Mouse (Mus musculus) embryonic facial prominence, embryonic 10.5 days (tissue): ENCODE data around the gene Meis1. TPM values are rescaled to one million over a fixed set of nuclear protein-coding genes. Genes with fewer than 3 reads are reported as not detected.

Source experiments
- DNase-seq: peaks from one replicate; pipeline ENCODE4 v3.0.0-alpha.2; 2017; ENCODE audit warnings: low spot score
- H3K27ac ChIP-seq: fragments of 300-500 bp; sonication (generic); replicated peaks from 2 replicates; pipeline ENCODE4 v1.5.1; 2016; ENCODE audit warnings: mild to moderate bottlenecking
- H3K27me3 ChIP-seq: fragments of 300-500 bp; sonication (generic); replicated peaks from 2 replicates; pipeline ENCODE4 v1.6.1; 2016; ENCODE audit warnings: low read depth, mild to moderate bottlenecking; ENCODE audit not compliant: poor library complexity, severe bottlenecking
- H3K36me3 ChIP-seq: fragments of 300-500 bp; sonication (generic); replicated peaks from 2 replicates; pipeline ENCODE4 v1.6.1; 2016; ENCODE audit warnings: mild to moderate bottlenecking, moderate library complexity
- H3K4me1 ChIP-seq: fragments of 300-500 bp; sonication (generic); 2 replicates; pipeline ENCODE4 v1.6.1; 2016
- H3K4me3 ChIP-seq: fragments of 300-500 bp; sonication (generic); 2 replicates; pipeline ENCODE4 v1.5.1; 2016; ENCODE audit warnings: mild to moderate bottlenecking, moderate library complexity
- H3K9me3 ChIP-seq: fragments of 300-500 bp; sonication (generic); 2 replicates; pipeline ENCODE4 v1.6.1; 2016; ENCODE audit warnings: mild to moderate bottlenecking
- WGBS: fragments of 180-500 bp; shearing (Covaris S2); methylation state at CpG from one replicate; pipeline ENCODE4 v1.1.7; 2016; 5-methylcytosine and 5-hydroxymethylcytosine counted together
- polyA plus RNA-seq: library from polyadenylated mRNA; unstranded; fragments of >200 nt; fragmentation: Nextera tagmentation; extraction: Ambion mirVana; gene quantifications from 2 replicates; pipeline ENCODE4 v1.2.1, GENCODE M21; 2016

The Meis1 gene
- polyA plus RNA-seq, result 73.3 and 89.6 TPM in 2 replicates

GRCm38 (mm10) chr11:19018489-19019203, at the start of gene Meis1:
Gene Meis1, minus strand, starts transcription at chr11:19018985.
- peak within 1 kb of the TSS; percentile 78 for H3K4me3 ChIP-seq

DNA sequence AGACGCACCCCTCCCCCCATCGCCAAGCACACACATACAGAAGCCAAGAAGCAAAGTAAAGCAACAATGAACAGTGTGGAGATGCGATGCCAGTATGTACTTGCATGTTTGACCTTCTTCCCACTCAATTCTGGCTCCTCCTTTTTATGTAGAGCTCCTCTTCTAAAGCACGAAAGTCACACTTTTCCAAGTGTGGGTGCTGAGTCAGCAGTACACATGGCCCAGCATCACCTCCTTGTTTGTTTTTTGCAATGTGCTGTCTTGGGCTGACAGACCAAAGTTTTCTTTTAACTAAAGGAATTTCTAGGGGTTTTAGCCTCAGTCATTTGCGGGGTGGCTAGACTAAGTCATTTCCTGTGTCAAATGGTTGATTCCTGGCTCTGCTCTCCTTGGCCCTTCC, 48.5 kb upstream of the Meis1 start:
- no peak overlapping the region for H3K4me3 ChIP-seq
- no peaks in the 10 kb centered on the region for H3K27me3 ChIP-seq
- peak; percentile 21 for DNase-seq
- peaks cover 10% of the 10 kb centered on the region for H3K4me1 ChIP-seq
- H3K27ac ChIP-seq, result no peak overlapping the region
- no peaks in the 10 kb centered on the region for H3K36me3 ChIP-seq
- WGBS, result 67% methylated on average over 5 of the region's 5 CpGs
- no peaks in the 10 kb centered on the region; the same call in 1 of the 2 replicates for H3K9me3 ChIP-seq

More at GRCm38 (mm10) chr11:19018489-19019203, at the start of gene Meis1:
- Histone ChIP-seq H3K27me3 (peaks cover 51% of the 10 kb centered on the region), H3K4me1 (peaks cover 41% of the 10 kb centered on the region), H3K27ac (peak within 1 kb of the TSS; percentile 99), H3K9me3 (no peaks in the 10 kb centered on the region), H3K36me3 (peaks cover 13% of the 10 kb centered on the region; the same call in 1 of the 2 replicates)
- peak; percentile 93 for DNase-seq
- WGBS, result under 1% methylated on average over 29 of the region's 29 CpGs

GRCm38 (mm10) chr11:19049276-19049675, 30.5 kb upstream of the Meis1 start:
- Histone ChIP-seq H3K9me3 (no peaks in the 10 kb centered on the region), H3K36me3 (no peaks in the 10 kb centered on the region), H3K4me1 (peaks cover 24% of the 10 kb centered on the region), H3K27ac (no peak overlapping the region), H3K4me3 (no peak overlapping the region), H3K27me3 (0 out of 2 replicates have a peak, but pooled peaks cover 2% of the 10 kb centered on the region)
- DNase-seq, result no peak
- WGBS, result 56% methylated on average over 7 of the region's 7 CpGs

DNA sequence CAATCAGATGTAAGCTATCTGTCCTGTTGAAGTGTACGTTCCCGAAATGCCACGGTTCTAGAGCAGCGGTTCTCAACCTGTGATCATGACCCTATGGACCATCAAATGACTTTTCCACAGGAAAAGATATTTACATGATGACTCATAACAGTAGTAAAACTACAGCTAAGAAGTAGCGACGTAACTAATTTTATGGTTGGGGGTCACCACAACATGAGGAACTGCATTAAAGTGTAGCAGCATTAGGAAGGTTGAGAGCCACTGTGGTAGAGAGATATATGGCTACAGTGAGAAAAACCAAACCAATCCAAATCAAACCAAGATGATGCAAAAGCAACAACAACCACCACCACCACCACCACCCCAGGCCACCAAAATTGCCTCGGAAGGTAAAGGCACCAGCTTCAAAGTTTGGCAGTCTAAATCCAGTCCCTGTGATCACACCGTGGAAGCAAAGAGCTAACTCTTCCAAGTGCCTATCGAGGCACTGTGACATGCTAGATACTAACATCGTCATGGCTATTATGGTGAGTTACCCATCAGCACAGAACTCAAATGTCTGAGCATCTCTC, 17.9 kb upstream of the Meis1 start:
- Histone ChIP-seq H3K9me3 (no peaks in the 10 kb centered on the region), H3K27ac (no peak overlapping the region), H3K4me1 (no peaks in the 10 kb centered on the region), H3K36me3 (no peaks in the 10 kb centered on the region), H3K4me3 (no peak overlapping the region), H3K27me3 (no peaks in the 10 kb centered on the region)
- DNase-seq, result no peak
- 93% methylated on average over 10 of the region's 10 CpGs for WGBS

- Histone ChIP-seq H3K36me3 (no peaks in the 10 kb centered on the region), H3K4me3 (peak overlapping the region; percentile 63), H3K27ac (peak overlapping the region; percentile 89), H3K9me3 (no peaks in the 10 kb centered on the region), H3K27me3 (peaks cover 53% of the 10 kb centered on the region), H3K4me1 (peaks cover 36% of the 10 kb centered on the region)
- DNase-seq, result peak; percentile 80
- under 1% methylated on average over 58 of the region's 58 CpGs for WGBS
Measured at GRCm38 (mm10) chr11:19026581-19027561, 8.1 kb upstream of the Meis1 start.

DNA sequence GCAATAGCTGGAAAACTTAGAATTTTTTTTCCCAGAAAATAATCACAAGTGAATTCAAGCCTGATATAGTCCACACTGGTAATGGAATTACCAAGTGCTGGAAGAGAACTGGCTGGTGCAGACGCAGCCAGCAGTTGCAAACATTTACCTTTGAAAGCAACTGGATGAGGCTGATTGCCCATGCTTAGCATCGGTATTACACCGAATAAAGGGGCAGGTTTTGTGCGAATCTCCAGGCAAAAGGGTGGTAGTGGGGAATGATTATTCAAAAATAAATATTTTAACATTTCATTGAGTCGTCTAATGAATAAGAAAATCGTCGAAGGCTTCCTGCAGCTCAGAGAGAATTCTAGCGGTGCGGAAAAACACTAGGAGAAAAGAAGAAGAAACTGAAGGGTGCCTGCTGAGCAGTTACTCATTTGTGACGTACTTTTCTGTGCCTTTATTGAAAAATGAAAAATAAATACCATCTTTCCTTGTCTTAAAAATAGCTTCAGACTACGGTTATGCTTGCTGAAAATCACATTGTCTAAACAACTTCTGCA, 7.3 kb upstream of the Meis1 start:
- H3K4me1 ChIP-seq, result peaks cover 44% of the 10 kb centered on the region
- H3K9me3 ChIP-seq, result no peaks in the 10 kb centered on the region
- DNase-seq, result peak; percentile 8
- H3K36me3 ChIP-seq, result no peaks in the 10 kb centered on the region
- peaks cover 61% of the 10 kb centered on the region for H3K27me3 ChIP-seq
- 4% methylated on average over 11 of the region's 11 CpGs for WGBS
- H3K27ac ChIP-seq, result peak overlapping the region; percentile 89
- peak overlapping the region; percentile 63 for H3K4me3 ChIP-seq

DNA sequence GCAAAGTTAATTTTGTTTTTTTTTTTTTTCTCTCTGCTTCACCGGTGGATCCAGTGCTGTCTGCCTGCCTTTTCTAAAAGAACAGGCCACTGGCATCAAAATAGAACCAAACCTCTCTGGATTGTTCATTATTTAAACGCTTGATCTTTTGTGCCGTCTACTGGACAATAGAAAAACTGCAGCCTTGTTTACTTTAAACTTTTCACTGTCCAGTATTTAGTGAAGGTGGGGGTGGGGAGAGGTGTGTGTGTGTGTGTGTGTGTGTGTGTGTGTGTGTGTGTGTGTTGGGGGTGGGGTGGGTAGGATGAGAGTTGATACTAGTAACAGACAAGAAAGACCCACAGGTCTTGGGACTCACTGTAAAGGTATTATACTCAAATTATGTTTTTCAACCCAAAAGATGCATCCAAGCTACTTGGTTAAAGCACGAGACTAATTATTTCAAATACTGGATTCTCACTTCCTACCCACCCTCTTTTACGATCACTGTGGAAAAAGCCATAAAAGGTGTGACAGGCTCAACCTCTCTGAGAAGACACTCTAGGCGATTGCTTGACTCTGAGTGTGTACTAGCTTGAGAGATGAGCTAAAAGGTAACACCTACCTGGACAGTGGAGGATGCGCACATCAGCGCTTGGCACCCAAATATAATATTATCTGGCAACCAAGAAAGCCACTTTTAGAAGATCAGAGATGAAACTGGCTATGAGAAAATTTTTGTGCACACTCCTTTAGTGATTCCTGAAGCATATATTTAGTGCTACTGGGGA, 5.9 kb upstream of the Meis1 start:
- H3K27me3 ChIP-seq, result peaks cover 63% of the 10 kb centered on the region
- 30% methylated on average over 8 of the region's 8 CpGs for WGBS
- H3K27ac ChIP-seq, result no peak overlapping the region
- no peak overlapping the region for H3K4me3 ChIP-seq
- peak; percentile 10 for DNase-seq
- H3K4me1 ChIP-seq, result peaks cover 51% of the 10 kb centered on the region
- no peaks in the 10 kb centered on the region for H3K36me3 ChIP-seq
- no peaks in the 10 kb centered on the region for H3K9me3 ChIP-seq

DNA sequence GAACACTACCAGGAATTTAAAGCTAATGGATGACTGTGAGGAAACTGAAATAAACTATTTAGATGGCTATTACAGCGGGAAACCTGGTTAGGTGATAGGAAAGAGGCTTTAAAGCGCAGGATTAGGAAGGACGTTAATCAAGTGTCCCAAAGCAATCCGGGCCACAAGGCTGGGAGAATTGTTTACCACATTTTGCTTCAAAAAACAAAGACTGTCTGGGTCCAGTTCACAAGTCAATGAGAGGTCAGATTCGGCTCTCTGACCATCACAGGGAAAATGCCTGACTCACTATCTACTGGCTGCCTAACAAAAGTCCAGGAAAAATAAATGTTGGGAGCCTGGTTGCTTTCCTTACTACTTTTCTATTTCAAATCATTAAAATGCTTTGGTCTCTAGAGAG, 4.6 kb upstream of the Meis1 start:
- Histone ChIP-seq H3K4me1 (peaks cover 53% of the 10 kb centered on the region), H3K9me3 (no peaks in the 10 kb centered on the region), H3K27me3 (peaks cover 62% of the 10 kb centered on the region), H3K4me3 (no peak overlapping the region), H3K36me3 (no peaks in the 10 kb centered on the region), H3K27ac (peak overlapping the region; percentile 51; the same call in 1 of the 2 replicates)
- DNase-seq, result no peak
- WGBS, result 13% methylated on average over 5 of the region's 5 CpGs

- Histone ChIP-seq H3K27ac (peak overlapping the region; percentile 54; the same call in 1 of the 2 replicates), H3K27me3 (peaks cover 54% of the 10 kb centered on the region), H3K4me1 (peaks cover 51% of the 10 kb centered on the region), H3K9me3 (no peaks in the 10 kb centered on the region), H3K36me3 (no peaks in the 10 kb centered on the region), H3K4me3 (no peak overlapping the region)
- no peak for DNase-seq
- WGBS, result 25% methylated on average over 2 of the region's 2 CpGs
Measured at GRCm38 (mm10) chr11:19022576-19022975, 3.8 kb upstream of the Meis1 start.

DNA sequence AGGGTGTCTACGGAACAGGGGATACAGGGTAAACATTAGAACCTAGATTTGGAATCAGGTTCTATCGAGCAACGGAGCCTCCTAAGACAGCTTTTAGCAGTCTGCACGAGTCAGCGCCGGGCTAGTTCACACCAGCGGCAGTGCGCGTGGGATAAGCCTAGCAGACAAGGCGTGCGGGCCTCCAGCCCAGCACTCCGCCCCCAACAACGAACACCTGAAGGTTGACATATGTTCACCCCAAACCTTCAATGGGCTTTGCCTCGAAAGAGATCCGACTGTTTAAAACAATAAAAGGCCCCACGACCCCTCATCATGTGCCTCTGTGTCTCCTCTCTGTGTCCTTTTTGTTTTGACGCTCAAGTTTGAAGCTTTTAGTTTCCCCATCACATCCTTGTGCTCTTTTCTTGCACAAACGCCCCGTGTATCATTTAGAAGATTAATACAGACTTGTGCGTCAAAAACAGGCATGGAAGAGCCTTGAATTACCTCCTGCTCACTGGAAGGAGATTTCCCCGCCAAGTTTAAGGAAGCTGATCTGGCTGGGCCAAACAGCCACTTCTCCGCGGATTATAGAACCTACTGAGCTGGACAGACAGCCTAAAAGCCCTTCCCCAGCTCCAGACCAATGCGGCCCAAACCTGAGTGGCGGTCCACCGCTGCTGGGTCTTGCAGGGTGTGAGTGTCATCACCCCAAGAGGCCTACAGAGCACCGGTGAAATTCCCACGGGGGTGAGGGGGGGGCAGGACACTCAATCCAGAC, 2.3 kb upstream of the Meis1 start:
- DNase-seq, result peak; percentile 65
- WGBS, result 1% methylated on average over 28 of the region's 28 CpGs
- Histone ChIP-seq H3K27me3 (peaks cover 49% of the 10 kb centered on the region), H3K4me1 (peaks cover 37% of the 10 kb centered on the region), H3K9me3 (no peaks in the 10 kb centered on the region), H3K36me3 (no peaks in the 10 kb centered on the region), H3K4me3 (peak overlapping the region; percentile 78), H3K27ac (peak overlapping the region; percentile 99)

GRCm38 (mm10) chr11:19020371-19020824, 1.6 kb upstream of the Meis1 start:
- Histone ChIP-seq H3K9me3 (no peaks in the 10 kb centered on the region), H3K4me1 (peaks cover 32% of the 10 kb centered on the region), H3K36me3 (peaks cover 7% of the 10 kb centered on the region; the same call in 1 of the 2 replicates), H3K27ac (peak overlapping the region; percentile 99), H3K4me3 (peak overlapping the region; percentile 78), H3K27me3 (peaks cover 48% of the 10 kb centered on the region)
- WGBS, result under 1% methylated on average over 25 of the region's 25 CpGs
- DNase-seq, result peak; percentile 95
